Mouse (Mus musculus) naive thymus-derived CD4-positive, alpha-beta T cell, adult 5 months (primary cell): ENCODE measurements around the gene Zyx. TPM values are rescaled to one million over a fixed set of nuclear protein-coding genes. Genes with fewer than 3 reads are reported as not detected.

Experiments used
- polyA plus RNA-seq: library from polyadenylated mRNA; unstranded; fragments of 100-300 nt; shearing (Covaris generic); gene quantifications from one replicate; pipeline ENCODE4 v1.2.1, GENCODE M21; 2017

The Zyx gene
- polyA plus RNA-seq = 113 TPM

GRCm38 (mm10) chr6:42349426-42350020 is at the start of gene Zyx:
TSS of gene Zyx (plus strand) at chr6:42349630.

GRCm38 (mm10) chr6:42324482-42325267 is 24.8 kb upstream of the Zyx start, which contains the start of gene Fam131b:
TSS of gene Fam131b (minus strand) at chr6:42324643.

DNA sequence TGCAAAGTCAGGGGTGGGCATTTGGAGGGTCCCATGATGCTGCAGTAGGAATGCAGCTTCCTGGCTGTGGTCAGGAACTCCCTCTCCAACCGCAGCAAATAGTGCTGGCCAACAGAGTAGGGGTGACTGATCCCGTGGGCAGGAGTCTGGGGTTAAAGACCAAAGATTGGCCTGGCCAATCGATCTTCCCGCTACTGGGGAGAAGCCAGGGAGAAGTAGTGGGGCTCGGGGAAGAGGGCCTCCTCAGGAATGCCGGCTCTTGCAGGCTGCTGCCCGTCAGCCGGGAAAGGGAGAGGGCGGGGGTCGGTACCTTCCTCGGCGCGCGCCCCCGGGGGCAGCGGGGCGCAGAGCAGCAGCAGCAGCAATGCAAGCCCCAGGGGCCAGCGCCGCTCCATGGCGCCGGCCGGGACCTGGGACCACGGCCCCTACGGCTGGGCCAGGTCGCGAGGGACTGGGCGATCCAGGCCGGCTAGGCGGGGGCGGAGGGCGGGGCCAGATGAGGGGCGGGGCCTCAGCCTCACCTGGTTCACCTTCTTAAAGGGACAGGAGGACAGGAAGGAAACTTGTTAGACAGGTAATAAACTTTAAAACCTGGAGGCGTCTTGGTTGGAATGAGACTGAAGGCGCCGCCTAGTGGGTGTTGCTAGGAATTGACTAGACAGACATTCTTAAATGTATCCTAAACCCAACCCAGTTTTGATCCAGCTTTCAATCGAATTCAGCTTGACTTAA is 23.6 kb downstream of the Zyx start, which contains the start of gene Epha1:
Epha1 (minus strand) TSS at position 453 of the 732 bp plus-strand sequence.

DNA sequence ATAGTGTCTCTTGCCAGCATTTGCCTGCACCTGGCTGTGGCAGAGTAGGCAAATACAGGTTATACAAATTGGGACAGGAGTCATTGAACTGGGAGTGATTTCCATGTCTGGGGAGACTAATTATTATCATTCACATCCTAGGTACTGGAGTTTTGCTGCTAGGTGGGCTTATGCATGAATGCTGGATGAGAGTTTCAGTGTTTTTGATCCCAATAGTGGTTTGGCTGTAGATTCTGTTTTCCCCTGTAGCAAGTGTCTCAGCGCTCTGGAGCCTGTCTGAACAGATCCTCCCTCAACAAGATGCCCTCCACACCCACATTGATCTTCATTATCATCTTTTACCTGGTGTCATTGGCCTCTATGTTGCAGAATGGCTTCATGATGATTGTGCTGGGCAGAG is 50.5 kb downstream of the Zyx start, which contains the start of gene Tas2r143:
Tas2r143 (plus strand) TSS at position 301 of the 400 bp plus-strand sequence.

GRCm38 (mm10) chr6:42405134-42405533 is 55.7 kb downstream of the Zyx start, which contains the start of gene Tas2r135:
TSS of gene Tas2r135 (plus strand) at chr6:42405434.

Other genes with a start within 250 kb of the Zyx start
- 0.37 TPM for gene Tas2r139, start 208.7 kb upstream of the Zyx start, polyA plus RNA-seq
- not detected for gene Tas2r144, start 134.3 kb upstream of the Zyx start, polyA plus RNA-seq
- gene Gstk1, start 103.7 kb upstream of the Zyx start, polyA plus RNA-seq = 11.6 TPM
- gene Tmem139, start 87.7 kb upstream of the Zyx start, polyA plus RNA-seq = not detected
- gene Casp2, start 84.6 kb upstream of the Zyx start, polyA plus RNA-seq = 75.7 TPM
- gene Clcn1, start 62.9 kb upstream of the Zyx start, polyA plus RNA-seq = not detected
- gene Fam131b, start 25.0 kb upstream of the Zyx start, polyA plus RNA-seq = not detected
- 0.19 TPM for gene Epha1, start 23.6 kb downstream of the Zyx start, polyA plus RNA-seq
- gene Tas2r143, start 50.6 kb downstream of the Zyx start, polyA plus RNA-seq = not detected
- not detected for gene Tas2r135, start 55.8 kb downstream of the Zyx start, polyA plus RNA-seq
- not detected for gene Tas2r126, start 84.9 kb downstream of the Zyx start, polyA plus RNA-seq
- not detected for gene Olfr458, start 115.6 kb downstream of the Zyx start, polyA plus RNA-seq
- gene Olfr457, start 126.7 kb downstream of the Zyx start, polyA plus RNA-seq = 0.42 TPM
- gene Olfr456, start 137.6 kb downstream of the Zyx start, polyA plus RNA-seq = not detected
- not detected for gene Olfr455, start 198.0 kb downstream of the Zyx start, polyA plus RNA-seq
- gene Tcaf3, start 248.1 kb downstream of the Zyx start, polyA plus RNA-seq = not detected